Mouse (Mus musculus): ENCODE measurements around the gene Ap5z1. TPM values are rescaled to one million over a fixed set of nuclear protein-coding genes. Genes with fewer than 3 reads are reported as not detected.

Gene Ap5z1
- polyA plus RNA-seq, 1 experiment from 2014 or later, result 20.7 TPM

- Histone ChIP-seq H3K36me3 (ENCODE audit: inconsistent target) (peaks cover 8% of the 10 kb centered on the region), H3K79me2 (ENCODE audit: inconsistent target) (peaks cover 45% of the 10 kb centered on the region; the same call in 1 of the 2 replicates), H3K27ac (no peak overlapping the region), H3K4me3 (ENCODE audit: inconsistent target) (no peak overlapping the region)
- WGBS (ENCODE audit: missing documents), result 76% methylated on average over 10 of the region's 11 CpGs
Measured at GRCm38 (mm10) chr5:142444791-142445531, 18.8 kb upstream of the Ap5z1 start.

- WGBS (ENCODE audit: missing documents), result 76% methylated on average over 8 of the region's 8 CpGs
- H3K4me3 ChIP-seq (ENCODE audit: inconsistent target), result no peak overlapping the region
- no peak overlapping the region for H3K27ac ChIP-seq
- peaks cover 15% of the 10 kb centered on the region for H3K36me3 ChIP-seq (ENCODE audit: inconsistent target)
- peaks cover 43% of the 10 kb centered on the region; the same call in 1 of the 2 replicates for H3K79me2 ChIP-seq (ENCODE audit: inconsistent target)
Measured at GRCm38 (mm10) chr5:142445709-142446108, 18.0 kb upstream of the Ap5z1 start.

- under 1% methylated on average over 9 of the region's 9 CpGs for WGBS (ENCODE audit: missing documents)
- H3K27ac ChIP-seq, result no peak overlapping the region
- H3K79me2 ChIP-seq (ENCODE audit: inconsistent target), result peaks cover 42% of the 10 kb centered on the region; the same call in 1 of the 2 replicates
- H3K4me3 ChIP-seq (ENCODE audit: inconsistent target), result no peak overlapping the region
- peaks cover 30% of the 10 kb centered on the region for H3K36me3 ChIP-seq (ENCODE audit: inconsistent target)
Measured at GRCm38 (mm10) chr5:142448076-142448475, 15.7 kb upstream of the Ap5z1 start.

- Histone ChIP-seq H3K79me2 (ENCODE audit: inconsistent target) (peaks cover 38% of the 10 kb centered on the region; the same call in 1 of the 2 replicates), H3K4me3 (ENCODE audit: inconsistent target) (no peak overlapping the region), H3K27ac (no peak overlapping the region), H3K36me3 (ENCODE audit: inconsistent target) (peaks cover 36% of the 10 kb centered on the region)
- WGBS (ENCODE audit: missing documents), result 92% methylated on average over 12 of the region's 12 CpGs
Measured at GRCm38 (mm10) chr5:142448623-142449022, 15.1 kb upstream of the Ap5z1 start.

- H3K27ac ChIP-seq, result no peak overlapping the region
- H3K79me2 ChIP-seq (ENCODE audit: inconsistent target), result peaks cover 17% of the 10 kb centered on the region; the same call in 1 of the 2 replicates
- WGBS (ENCODE audit: missing documents), result 93% methylated on average over 9 of the region's 9 CpGs
- peaks cover 55% of the 10 kb centered on the region for H3K36me3 ChIP-seq (ENCODE audit: inconsistent target)
- H3K4me3 ChIP-seq (ENCODE audit: inconsistent target), result no peak overlapping the region
Measured at GRCm38 (mm10) chr5:142450846-142451245, 12.9 kb upstream of the Ap5z1 start.

- no peak overlapping the region for H3K4me3 ChIP-seq (ENCODE audit: inconsistent target)
- no peak overlapping the region for H3K27ac ChIP-seq
- peaks cover 8% of the 10 kb centered on the region; the same call in 1 of the 2 replicates for H3K79me2 ChIP-seq (ENCODE audit: inconsistent target)
- H3K36me3 ChIP-seq (ENCODE audit: inconsistent target), result peaks cover 55% of the 10 kb centered on the region
- no CpG with 5 or more reads among the region's 1 CpGs for WGBS (ENCODE audit: missing documents)
Measured at GRCm38 (mm10) chr5:142451759-142452158, 12.0 kb upstream of the Ap5z1 start.

- 95% methylated on average over 13 of the region's 13 CpGs for WGBS (ENCODE audit: missing documents)
Measured at GRCm38 (mm10) chr5:142453742-142454141, 10.0 kb upstream of the Ap5z1 start.

GRCm38 (mm10) chr5:142456318-142456717, 7.4 kb upstream of the Ap5z1 start:
- peaks cover 33% of the 10 kb centered on the region; the same call in 1 of the 2 replicates for H3K36me3 ChIP-seq (ENCODE audit: inconsistent target)
- WGBS (ENCODE audit: missing documents), result 89% methylated on average over 15 of the region's 15 CpGs

More at GRCm38 (mm10) chr5:142453742-142454141, 10.0 kb upstream of the Ap5z1 start:
- Histone ChIP-seq H3K4me3 (ENCODE audit: inconsistent target) (no peak overlapping the region), H3K27ac (no peak overlapping the region), H3K36me3 (ENCODE audit: inconsistent target) (peaks cover 55% of the 10 kb centered on the region), H3K79me2 (ENCODE audit: inconsistent target) (no peaks in the 10 kb centered on the region; the same call in 1 of the 2 replicates)

GRCm38 (mm10) chr5:142457345-142457744, 6.4 kb upstream of the Ap5z1 start:
- no peaks in the 10 kb centered on the region; the same call in 1 of the 2 replicates for H3K79me2 ChIP-seq (ENCODE audit: inconsistent target)
- 78% methylated on average over 10 of the region's 10 CpGs for WGBS (ENCODE audit: missing documents)
- H3K4me3 ChIP-seq (ENCODE audit: inconsistent target), result no peak overlapping the region
- peaks cover 31% of the 10 kb centered on the region; the same call in 1 of the 2 replicates for H3K36me3 ChIP-seq (ENCODE audit: inconsistent target)
- H3K27ac ChIP-seq, result no peak overlapping the region

More at GRCm38 (mm10) chr5:142456318-142456717, 7.4 kb upstream of the Ap5z1 start:
- no peak overlapping the region for H3K4me3 ChIP-seq (ENCODE audit: inconsistent target)
- no peak overlapping the region for H3K27ac ChIP-seq
- H3K79me2 ChIP-seq (ENCODE audit: inconsistent target), result no peaks in the 10 kb centered on the region; the same call in 1 of the 2 replicates

- peak overlapping the region; percentile 81 for H3K27ac ChIP-seq
- H3K36me3 ChIP-seq (ENCODE audit: inconsistent target), result peaks cover 16% of the 10 kb centered on the region; the same call in 1 of the 2 replicates
- WGBS (ENCODE audit: missing documents), result 54% methylated on average over 17 of the region's 17 CpGs
Measured at GRCm38 (mm10) chr5:142458791-142459557, 4.8 kb upstream of the Ap5z1 start.

GRCm38 (mm10) chr5:142459834-142460233, 3.9 kb upstream of the Ap5z1 start:
- no peak overlapping the region for H3K4me3 ChIP-seq (ENCODE audit: inconsistent target)
- H3K36me3 ChIP-seq (ENCODE audit: inconsistent target), result peaks cover 7% of the 10 kb centered on the region; the same call in 1 of the 2 replicates
- H3K79me2 ChIP-seq (ENCODE audit: inconsistent target), result peaks cover 8% of the 10 kb centered on the region
- 65% methylated on average over 5 of the region's 5 CpGs for WGBS (ENCODE audit: missing documents)
- H3K27ac ChIP-seq, result peak overlapping the region; percentile 81

More at GRCm38 (mm10) chr5:142458791-142459557, 4.8 kb upstream of the Ap5z1 start:
- no peaks in the 10 kb centered on the region; the same call in 1 of the 2 replicates for H3K79me2 ChIP-seq (ENCODE audit: inconsistent target)
- no peak overlapping the region for H3K4me3 ChIP-seq (ENCODE audit: inconsistent target)

- Histone ChIP-seq H3K4me3 (ENCODE audit: inconsistent target) (no peak overlapping the region), H3K36me3 (ENCODE audit: inconsistent target) (peaks cover 9% of the 10 kb centered on the region; the same call in 1 of the 2 replicates), H3K27ac (no peak overlapping the region), H3K79me2 (ENCODE audit: inconsistent target) (peaks cover 27% of the 10 kb centered on the region)
- 94% methylated on average over 7 of the region's 7 CpGs for WGBS (ENCODE audit: missing documents)
Measured at GRCm38 (mm10) chr5:142461942-142462640, 1.7 kb upstream of the Ap5z1 start.

GRCm38 (mm10) chr5:142462641-142462948, 1.1 kb upstream of the Ap5z1 start:
- H3K36me3 ChIP-seq (ENCODE audit: inconsistent target), result peaks cover 14% of the 10 kb centered on the region
- no peak overlapping the region for H3K4me3 ChIP-seq (ENCODE audit: inconsistent target)
- 94% methylated on average over 2 of the region's 2 CpGs for WGBS (ENCODE audit: missing documents)
- H3K27ac ChIP-seq, result peak overlapping the region; percentile 78; the same call in 1 of the 2 replicates
- peaks cover 27% of the 10 kb centered on the region for H3K79me2 ChIP-seq (ENCODE audit: inconsistent target)

- Histone ChIP-seq H3K36me3 (ENCODE audit: inconsistent target) (peaks cover 19% of the 10 kb centered on the region), H3K27ac (peak overlapping the region; percentile 78), H3K4me3 (ENCODE audit: inconsistent target) (peak overlapping the region; percentile 22), H3K79me2 (ENCODE audit: inconsistent target) (peaks cover 27% of the 10 kb centered on the region)
- 85% methylated on average over 6 of the region's 6 CpGs for WGBS (ENCODE audit: missing documents)
Measured at GRCm38 (mm10) chr5:142463011-142463410, 733 bp upstream of the Ap5z1 start.

Data from macrophage (primary cell).